Mouse (Mus musculus) heart, postnatal 25 days (tissue): Measurements from ENCODE around the gene Rsu1. TPM values are rescaled to one million over a fixed set of nuclear protein-coding genes. Genes with fewer than 3 reads are reported as not detected.

Experiments
- DNase-seq: peaks from one replicate; pipeline ENCODE4 v3.0.0; 2022; ENCODE audit warnings: low spot score
- intact Hi-C: fragments of 180-260 bp; cut with DNase I; formaldehyde crosslinking; loops from one replicate; pipeline ENCODE4 v1.15.1; 2025
- total RNA-seq, 2 experiments: library from RNA; stranded (reverse); gene quantifications; 2 replicates each; pipeline ENCODE4 v1.2.3; 2021

Gene Rsu1
- total RNA-seq, 2 experiments from 2014 or later, result 54.1 to 54.7 TPM

- no peak for DNase-seq
- intact Hi-C loops, result no loop called here
These were observed 180.4 kb downstream of the Rsu1 start for GRCm38 (mm10) chr2:13090841-13091240.

GRCm38 (mm10) chr2:13089861-13090260, 181.4 kb downstream of the Rsu1 start:
- no peak for DNase-seq
- intact Hi-C loops, result no loop called here

GRCm38 (mm10) chr2:13088266-13088665, 182.9 kb downstream of the Rsu1 start:
- no peak for DNase-seq
- intact Hi-C loops, result no loop called here

GRCm38 (mm10) chr2:13087811-13088210, 183.4 kb downstream of the Rsu1 start:
- intact Hi-C loops, result no loop called here
- no peak for DNase-seq

GRCm38 (mm10) chr2:13084223-13084622, 187.0 kb downstream of the Rsu1 start:
- intact Hi-C loops, result no loop called here
- DNase-seq, result no peak

GRCm38 (mm10) chr2:13080476-13080875, 190.7 kb downstream of the Rsu1 start:
- intact Hi-C loops, result no loop called here
- DNase-seq, result no peak

- no peak for DNase-seq
- intact Hi-C loops, result no loop called here
These were observed 199.0 kb downstream of the Rsu1 start for GRCm38 (mm10) chr2:13072243-13072642.

GRCm38 (mm10) chr2:13060426-13061170, 210.6 kb downstream of the Rsu1 start:
- DNase-seq, result no peak
- intact Hi-C loops, result no loop called here

GRCm38 (mm10) chr2:13048649-13049048, 222.6 kb downstream of the Rsu1 start:
- intact Hi-C loops, result no loop called here
- no peak for DNase-seq

- DNase-seq, result no peak
- intact Hi-C loops, result no loop called here
These were observed 226.7 kb downstream of the Rsu1 start for GRCm38 (mm10) chr2:13044555-13044954.

- intact Hi-C loops, result no loop called here
- no peak for DNase-seq
These were observed 231.4 kb downstream of the Rsu1 start for GRCm38 (mm10) chr2:13039785-13040184.

GRCm38 (mm10) chr2:13038772-13039171, 232.4 kb downstream of the Rsu1 start:
- no peak for DNase-seq
- intact Hi-C loops, result no loop called here

Other genes with a start within 250 kb of the Rsu1 start
- 1 to 10 TPM in 1 of 2 experiments, under 1 TPM in 1; 0.94 to 1.2 TPM for gene Cubn, start 220.4 kb upstream of the Rsu1 start, total RNA-seq